Comparison of ENCODE assay signal across 10 mouse cellular contexts in the genomic region with DNA sequence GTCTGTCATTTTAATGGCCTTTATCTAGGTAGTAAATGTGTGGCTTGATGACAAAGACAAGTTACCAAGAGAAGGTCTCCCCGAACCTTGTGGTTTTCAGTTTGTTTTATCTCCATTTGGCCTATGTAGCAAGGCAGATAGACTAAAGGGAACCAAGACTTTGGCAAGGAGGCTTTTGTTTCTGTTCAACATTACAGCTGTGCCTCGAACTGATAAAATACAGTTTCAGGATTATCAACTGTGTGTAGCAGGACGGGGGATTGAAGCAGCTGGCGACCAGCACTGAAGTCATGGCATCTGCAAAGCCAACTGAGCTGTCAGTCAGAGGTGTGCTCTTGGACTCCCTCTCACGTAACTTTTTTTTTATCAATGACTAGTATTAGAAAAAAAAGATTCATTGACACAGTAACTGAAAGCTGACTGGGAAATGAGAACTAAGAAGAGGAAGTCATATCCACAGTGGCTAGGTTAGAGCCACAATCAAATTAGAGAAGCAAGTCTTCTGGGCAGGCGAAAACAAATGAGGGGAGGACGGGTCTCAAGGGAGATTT. TPM values are rescaled to one million over a fixed set of nuclear protein-coding genes. Genes with fewer than 3 reads are reported as not detected.
DNase-seq lines count a peak whose midpoint lies in the region; ATAC-seq and TF ChIP-seq lines count a peak whose summit lies in the region.
"Had no signal": no experiment of that assay in that cellular context is flagged by ENCODE, and none has a peak within 500 bp of the region (broad histone marks: within the 10 kb centered on the region; RNA-seq: fewer than 3 reads in every experiment).

No protein-coding gene starts in this region.

- H3K27ac ChIP-seq in CH12.LX (ENCODE audit: insufficient read depth, low read depth), result peak overlapping the region; percentile 62; the same call in 1 of the 2 replicates
- H3K27ac ChIP-seq in kidney, embryonic 14.5 days (ENCODE audit: low read depth, low read length), result no peak overlapping the region

- peaks cover 2 to 31% of the 10 kb centered on the region in 2 experiments; a peak in 2 of 4 replicates for H3K4me1 ChIP-seq in CH12.LX (ENCODE audit: control insufficient read depth in 1 of 2, insufficient read depth in 2 of 2)
- peaks cover 5% of the 10 kb centered on the region; the same call in 1 of the 2 replicates for H3K4me1 ChIP-seq in kidney, embryonic 14.5 days (ENCODE audit: control insufficient read depth, insufficient read depth, low read length)

- peaks cover 13% of the 10 kb centered on the region for H3K27me3 ChIP-seq in CH12.LX (replicated peaks)
- no peaks in the 10 kb centered on the region for H3K27me3 ChIP-seq in kidney, embryonic 14.5 days (ENCODE audit: control insufficient read depth, insufficient read depth, low read length)

- no peak for TF ChIP-seq POLR2A in CH12.LX (IDR thresholded peaks at IDR 0.05; ENCODE audit: low read depth, low read length)

- dilution Hi-C loops in CH12.LX (cut with MboI; ENCODE audit: extremely low pct_ligation_motif_present, extremely low pct_unique_long_range_greater_than_20kb, low sequenced_read_pairs), result no loop called here

- TF ChIP-seq RAD21 in CH12.LX (IDR thresholded peaks at IDR 0.05; ENCODE audit: low read depth, low read length), result no peak

- peak; percentile 79 for TF ChIP-seq EP300 in CH12.LX (IDR thresholded peaks at IDR 0.05; ENCODE audit: low read length)

- no peak for TF ChIP-seq CTCF in CH12.LX (conservative IDR thresholded peaks at IDR 0.05 in 1 of 2, IDR thresholded peaks at IDR 0.05 in 1 of 2; ENCODE audit: low read depth in 2 of 2, low read length in 2 of 2)

- 45% methylated on average over 7 of the region's 7 CpGs for WGBS in kidney, embryonic 14.5 days

- H3K9ac ChIP-seq in CH12.LX (ENCODE audit: insufficient read depth, low read depth), result peak overlapping the region; percentile 9; the same call in 1 of the 2 replicates
- H3K9ac ChIP-seq in kidney, embryonic 14.5 days (ENCODE audit: low read depth, low read length), result no peak overlapping the region

- H3K9me3 ChIP-seq in CH12.LX (replicated peaks; ENCODE audit: low read length), result no peaks in the 10 kb centered on the region
- H3K9me3 ChIP-seq in kidney, embryonic 14.5 days (ENCODE audit: control insufficient read depth, low read length), result no peaks in the 10 kb centered on the region

- DNase-seq in embryo, embryonic 10 days (ENCODE audit: low spot score), result peak; percentile 20
- DNase-seq in embryo, embryonic 10.5 days (ENCODE audit: low spot score), result no peak
- DNase-seq in CH12.LX (ENCODE audit: extremely low read depth), result peak; percentile 76
- peak; percentile 46 for DNase-seq in induced T-regulatory cell, adult 2 months (ENCODE audit: low read depth)
- DNase-seq in testis, postnatal 14 days (ENCODE audit: low spot score), result no peak
- no peak for DNase-seq in adrenal gland, postnatal 14 days
- DNase-seq: gastrocnemius, postnatal 10 days had no signal

- H3K79me2 ChIP-seq in CH12.LX (replicated peaks; ENCODE audit: control insufficient read depth, extremely low read depth, insufficient read depth, poor library complexity, severe bottlenecking), result peaks cover 9% of the 10 kb centered on the region

- no peaks in the 10 kb centered on the region for H3K36me3 ChIP-seq in CH12.LX (replicated peaks in 1 of 2; ENCODE audit: control insufficient read depth in 1 of 2, insufficient read depth in 1 of 2, low read length in 1 of 2)
- no peaks in the 10 kb centered on the region for H3K36me3 ChIP-seq in kidney, embryonic 14.5 days (ENCODE audit: control insufficient read depth, insufficient read depth, low read length)

- peak; percentile 84 for ATAC-seq in megakaryocyte-erythroid progenitor cell, adult 5-6 weeks (replicated peaks; ENCODE audit: low FRiP score, low TSS enrichment, poor library complexity, severe bottlenecking)
- ATAC-seq in kidney, embryonic 14.5 days (ENCODE audit: low FRiP score, low TSS enrichment), result no peak
- ATAC-seq: intestine, embryonic 16.5 days had no signal

- H3K4me3 ChIP-seq in CH12.LX (replicated peaks in 1 of 3; ENCODE audit: low read depth in 2 of 3, low read length in 2 of 3, poor library complexity in 1 of 3), result peak overlapping the region; percentile 19 to 37 (median 21)
- H3K4me3 ChIP-seq in kidney, embryonic 14.5 days (ENCODE audit: low read length), result no peak overlapping the region

- in situ Hi-C loops in CH12.LX (cut with MboI; ENCODE audit: low pct_ligation_motif_present, low pct_unique_long_range_greater_than_20kb, low sequenced_read_pairs), result no loop called here

- H3K4me2 ChIP-seq in CH12.LX (ENCODE audit: insufficient read depth, low read depth, poor library complexity, severe bottlenecking), result peak overlapping the region; percentile 62
- H3K4me2 ChIP-seq in kidney, embryonic 14.5 days (replicated peaks; ENCODE audit: low read depth, low read length), result no peak overlapping the region

TF ChIP-seq in CH12.LX, 34 proteins besides CTCF, POLR2A, EP300 and RAD21:
- TF ChIP-seq BHLHE40 (IDR thresholded peaks at IDR 0.05; ENCODE audit: low read depth, low read length) (peak; percentile 48; the same call in 1 of the 2 replicates), HCFC1 (IDR thresholded peaks at IDR 0.05; ENCODE audit: low read depth, low read length) (no peak), MAX (IDR thresholded peaks at IDR 0.05; ENCODE audit: low read length) (no peak), MAZ (IDR thresholded peaks at IDR 0.05; ENCODE audit: low read depth, low read length) (no peak), MEF2A (IDR thresholded peaks at IDR 0.05; ENCODE audit: borderline replicate concordance, low read depth, low read length) (0 out of 2 replicates have a peak, but pooled peaks have one; percentile 42), TCF12 (IDR thresholded peaks at IDR 0.05; ENCODE audit: low read depth, low read length) (no peak), NRF1 (IDR thresholded peaks at IDR 0.05; ENCODE audit: low read depth, low read length) (no peak), ELF1 (IDR thresholded peaks at IDR 0.05; ENCODE audit: low read depth, low read length) (no peak), UBTF (IDR thresholded peaks at IDR 0.05; ENCODE audit: low read depth, low read length) (no peak), USF1 (IDR thresholded peaks at IDR 0.05; ENCODE audit: low read depth, low read length) (no peak), ZKSCAN1 (IDR thresholded peaks at IDR 0.05; ENCODE audit: borderline replicate concordance, low read depth, low read length) (no peak), ETS1 (conservative IDR thresholded peaks at IDR 0.05; ENCODE audit: low read depth, low read length) (no peak), MXI1 (IDR thresholded peaks at IDR 0.05; ENCODE audit: low read depth, low read length) (no peak), ZNF384 (IDR thresholded peaks at IDR 0.05; ENCODE audit: low read depth, low read length) (peak; percentile 92), KAT2A (IDR thresholded peaks at IDR 0.05; ENCODE audit: insufficient replicate concordance, low read length) (no peak), CHD2 (IDR thresholded peaks at IDR 0.05; ENCODE audit: low read length) (no peak), MAFK (IDR thresholded peaks at IDR 0.05; ENCODE audit: insufficient replicate concordance, low read length) (no peak), ZMIZ1 (IDR thresholded peaks at IDR 0.05; ENCODE audit: low read depth, low read length) (no peak), IRF4 (IDR thresholded peaks at IDR 0.05; ENCODE audit: low read depth, low read length) (peak; percentile 78), GABPA (IDR thresholded peaks at IDR 0.05; ENCODE audit: insufficient replicate concordance, low read depth, low read length) (no peak), JUND (conservative IDR thresholded peaks at IDR 0.05; ENCODE audit: low read depth, low read length) (0 out of 2 replicates have a peak, but pooled peaks have one; percentile 8), JUN (IDR thresholded peaks at IDR 0.05; ENCODE audit: insufficient read depth, low read depth, low read length) (no peak), RCOR1 (conservative IDR thresholded peaks at IDR 0.05; ENCODE audit: low read depth, low read length) (no peak), SIN3A (IDR thresholded peaks at IDR 0.05; ENCODE audit: low read length) (peak; percentile 60; the same call in 1 of the 2 replicates), POLR2AphosphoS2 (IDR thresholded peaks at IDR 0.05; ENCODE audit: low read depth, low read length) (no peak), NELFE (IDR thresholded peaks at IDR 0.05; ENCODE audit: low read depth, low read length) (no peak), CHD1 (IDR thresholded peaks at IDR 0.05; ENCODE audit: low read depth, low read length) (no peak), E2F4 (IDR thresholded peaks at IDR 0.05; ENCODE audit: insufficient replicate concordance, low read depth, low read length) (no peak), ZC3H11A (IDR thresholded peaks at IDR 0.05; ENCODE audit: low read depth, low read length) (no peak), SMC3 (IDR thresholded peaks at IDR 0.05; ENCODE audit: low read depth, low read length) (no peak), TBP (conservative IDR thresholded peaks at IDR 0.05; ENCODE audit: low read depth, low read length) (no peak), PAX5 (IDR thresholded peaks at IDR 0.05; ENCODE audit: low read length) (no peak), MYC (IDR thresholded peaks at IDR 0.05; ENCODE audit: low read depth, low read length) (0 out of 2 replicates have a peak, but pooled peaks have one; percentile 22), USF2 (conservative IDR thresholded peaks at IDR 0.05; ENCODE audit: low read depth, low read length) (no peak)

RNA-seq across cellular contexts. Expression of gene Rictor, which starts 2.8 kb away (rescaled TPM):
- total RNA-seq in CH12.LX (2012; rRNA removed) (7.4 and 7.6 TPM in 2 replicates), CH12.LX (2014; rRNA removed) (7.1 and 8.0 TPM in 2 replicates)
- polyA plus RNA-seq in CH12.LX (2012; ENCODE audit: insufficient read length, low read depth), result 6.6 and 8.0 TPM in 2 replicates
- 32.5 and 47.1 TPM in 2 replicates for total RNA-seq in megakaryocyte-erythroid progenitor cell, adult 5-6 weeks (2014; fragmentation: Nextera tagmentation)
- total RNA-seq in megakaryocyte-erythroid progenitor cell, adult 5-6 weeks (2017), result 32.6 and 50.7 TPM in 2 replicates
- 31.3 and 46.1 TPM in 2 replicates for polyA plus RNA-seq in kidney, embryonic 14.5 days (2014; fragmentation: Nextera tagmentation; extraction: Ambion mirVana)
- 25.9 and 26.2 TPM in 2 replicates for total RNA-seq in adrenal gland, postnatal 14 days (2021)

Comparison
In these comparisons a context has a peak if more than half of its experiments do, and no peak if none do; other contexts are left out.
1. DNase-seq: peak in embryo, embryonic 10 days (single experiment), CH12.LX (single experiment) and induced T-regulatory cell, adult 2 months (single experiment); none in embryo, embryonic 10.5 days (single experiment), testis, postnatal 14 days (single experiment) and adrenal gland, postnatal 14 days (single experiment).